Mouse (Mus musculus) heart, embryonic 10.5 days (tissue): ENCODE data around the gene Hipk3. TPM values are rescaled to one million over a fixed set of nuclear protein-coding genes. Genes with fewer than 3 reads are reported as not detected.

Source experiments
- microRNA counts: library from miRNA; unstranded; fragments of <30 nt; microRNA quantifications from one replicate; lab custom pipeline; 2017
- microRNA-seq: library from miRNA; unstranded; fragments of <30 nt; microRNA quantifications from one replicate; pipeline ENCODE4, GENCODE M21; 2017
- polyA plus RNA-seq: library from polyadenylated mRNA; unstranded; fragments of >200 nt; fragmentation: Nextera tagmentation; extraction: Ambion mirVana; gene quantifications from 2 replicates; pipeline ENCODE4 v1.2.1, GENCODE M21; 2016

Gene Hipk3
- polyA plus RNA-seq, 1 experiment from 2014 or later, result 34.2 TPM

MicroRNA genes within 50 kb of the gene (microRNA counts, 519-probe panel; counts per million panel counts)
- microRNA mmu-miR-1902 (lab: Ali Mortazavi, UCI), result not detected

Small RNAs within 50 kb of the gene (microRNA-seq; reads per million reads assigned to microRNA genes)
- not detected for gene Mir1902

Other genes with a start within 250 kb of the Hipk3 start
- 0.11 and 0.17 TPM in 2 replicates for gene D430041D05Rik, start 83.4 kb downstream of the Hipk3 start, polyA plus RNA-seq
- gene Cstf3, start 96.1 kb upstream of the Hipk3 start, polyA plus RNA-seq, result 74.2 and 77.3 TPM in 2 replicates
- 35.0 and 36.4 TPM in 2 replicates for gene Tcp11l1, start 217.7 kb upstream of the Hipk3 start, polyA plus RNA-seq
- not detected in 2 replicates for gene Pin1rt1, start 221.9 kb upstream of the Hipk3 start, polyA plus RNA-seq
- gene Depdc7, start 248.4 kb upstream of the Hipk3 start, polyA plus RNA-seq, result 3.8 and 5.5 TPM in 2 replicates